In genomic region chr7:120796369-120796768, GRCm38 (mm10) we compare ENCODE assay signal across 40 mouse cellular contexts. TPM values are rescaled to one million over a fixed set of nuclear protein-coding genes. Genes with fewer than 3 reads are reported as not detected.
DNase-seq lines count a peak whose midpoint lies in the region; ATAC-seq lines count a peak whose summit lies in the region.
"Had no signal": no experiment of that assay in that cellular context is flagged by ENCODE, and none has a peak within 500 bp of the region (broad histone marks: within the 10 kb centered on the region; RNA-seq: fewer than 3 reads in every experiment).

No protein-coding gene starts in this region.

- WGBS in heart, embryonic 12.5 days: 50% methylated on average over 3 of the region's 3 CpGs

- H3K4me1 ChIP-seq in heart, embryonic 12.5 days (replicated peaks): 0 out of 2 replicates have a peak, but pooled peaks cover 6% of the 10 kb centered on the region
- H3K4me1 ChIP-seq: embryonic facial prominence, embryonic 12.5 days; forebrain, embryonic 10.5 days; forebrain, embryonic 15.5 days; limb, embryonic 12.5 days; liver, embryonic 15.5 days; midbrain, embryonic 12.5 days; neural tube, embryonic 13.5 days had no signal

- H3K27me3 ChIP-seq in heart, embryonic 12.5 days (replicated peaks): no peaks in the 10 kb centered on the region
- H3K27me3 ChIP-seq: embryonic facial prominence, embryonic 12.5 days; forebrain, embryonic 15.5 days; limb, embryonic 12.5 days; liver, embryonic 15.5 days; midbrain, embryonic 12.5 days; neural tube, embryonic 13.5 days; Patski had no signal

- H3K4me2 ChIP-seq in heart, embryonic 12.5 days: no peak overlapping the region
- H3K4me2 ChIP-seq: embryonic facial prominence, embryonic 12.5 days; forebrain, embryonic 15.5 days; limb, embryonic 12.5 days; liver, embryonic 15.5 days; lung, embryonic 14.5 days; midbrain, embryonic 12.5 days; neural tube, embryonic 13.5 days had no signal

- no peak overlapping the region for H3K4me3 ChIP-seq in heart, embryonic 12.5 days
- H3K4me3 ChIP-seq: embryonic facial prominence, embryonic 12.5 days; forebrain, embryonic 10.5 days; forebrain, embryonic 15.5 days; gastrocnemius, adult 2 months; layer of hippocampus, adult 2 months; left cerebral cortex, adult 2 months; limb, embryonic 12.5 days; liver, embryonic 15.5 days; midbrain, embryonic 12.5 days; neural tube, embryonic 13.5 days had no signal

- no peaks in the 10 kb centered on the region for H3K9me3 ChIP-seq in heart, embryonic 12.5 days (replicated peaks)
- H3K9me3 ChIP-seq: embryonic facial prominence, embryonic 12.5 days; forebrain, embryonic 10.5 days; forebrain, embryonic 15.5 days; G1E; limb, embryonic 12.5 days; liver, embryonic 15.5 days; midbrain, embryonic 12.5 days; neural tube, embryonic 13.5 days had no signal

- H3K9ac ChIP-seq in heart, embryonic 12.5 days: no peak overlapping the region
- H3K9ac ChIP-seq: embryonic facial prominence, embryonic 12.5 days; forebrain, embryonic 15.5 days; limb, embryonic 12.5 days; liver, embryonic 15.5 days; lung, embryonic 14.5 days; midbrain, embryonic 12.5 days; neural tube, embryonic 13.5 days had no signal

- no peak for ATAC-seq in heart, embryonic 12.5 days (ENCODE audit: insufficient number of reproducible peaks, low FRiP score)
- peak; percentile 45 for ATAC-seq in megakaryocyte progenitor cell, adult 5-6 weeks (replicated peaks; ENCODE audit: poor library complexity)
- ATAC-seq: forebrain, embryonic 15.5 days; hindbrain, embryonic 16.5 days; Patski had no signal

- no peak overlapping the region for H3K27ac ChIP-seq in heart, embryonic 12.5 days (ENCODE audit: poor library complexity, severe bottlenecking)
- H3K27ac ChIP-seq: embryonic facial prominence, embryonic 12.5 days; forebrain, embryonic 10.5 days; forebrain, embryonic 15.5 days; gastrocnemius, adult 2 months; layer of hippocampus, adult 2 months; left cerebral cortex, adult 2 months; limb, embryonic 12.5 days; liver, embryonic 15.5 days; midbrain, embryonic 12.5 days; neural tube, embryonic 13.5 days had no signal

- peak; percentile 3 to 9 for DNase-seq in heart, adult 9 months (ENCODE audit: low spot score in 2 of 2)
- peak; percentile 9 for DNase-seq in A20 (ENCODE audit: low read depth, low spot score)
- DNase-seq in adipocyte (ENCODE audit: low spot score): peak; percentile 5
- DNase-seq in adrenal gland, adult 18-20 months (ENCODE audit: low spot score in 2 of 2): no peak
- DNase-seq in frontal cortex, postnatal 10 days (ENCODE audit: low spot score in 2 of 2): no peak
- DNase-seq: adrenal gland, postnatal 25 days; cerebellum, adult 11-12 months; cerebellum, adult 9-11 months; gastrocnemius, adult 2 months; gastrocnemius, postnatal 36 days; kidney, adult 2 months; kidney, postnatal 36 days; lung, embryonic 14.5 days; thymus, adult 2 months; thymus, postnatal 4 days had no signal

- H3K36me3 ChIP-seq in heart, embryonic 12.5 days: no peaks in the 10 kb centered on the region
- H3K36me3 ChIP-seq: embryonic facial prominence, embryonic 12.5 days; forebrain, embryonic 10.5 days; forebrain, embryonic 15.5 days; G1E; limb, embryonic 12.5 days; liver, embryonic 15.5 days; midbrain, embryonic 12.5 days; neural tube, embryonic 13.5 days had no signal

RNA-seq across cellular contexts. Expression of gene Gm5737, which starts 15.8 kb away (rescaled TPM):
- not detected in 2 replicates for polyA plus RNA-seq in heart, embryonic 12.5 days (2016; fragmentation: Nextera tagmentation; extraction: Ambion mirVana)
- not detected in 2 replicates for total RNA-seq in megakaryocyte progenitor cell, adult 5-6 weeks (2015)
- not detected in 2 replicates for total RNA-seq in megakaryocyte progenitor cell, adult 5-6 weeks (2017)
- total RNA-seq in adrenal gland, adult 18-20 months (2021): not detected
- total RNA-seq: adrenal gland, postnatal 25 days; G1E; layer of hippocampus, postnatal 14 days; left cerebral cortex, postnatal 25 days; liver, adult 2 months; megakaryocyte, adult 5-6 weeks had no signal
- polyA plus RNA-seq: C2C12; cortical plate, adult 2 months; embryonic facial prominence, embryonic 12.5 days; forebrain, embryonic 10.5 days; forebrain, embryonic 15.5 days; frontal cortex, adult 2 months; G1E; heart, embryonic 14.5 days; hindbrain, embryonic 11.5 days; intestine, embryonic 14.5 days; kidney, adult 2 months; kidney, embryonic 16.5 days; limb, embryonic 12.5 days; liver, adult 2 months; liver, embryonic 15.5 days; lung, embryonic 14.5 days; midbrain, embryonic 12.5 days; neural tube, embryonic 13.5 days; Patski had no signal

RNA-seq across cellular contexts. Expression of gene Eef2k, which starts 46.3 kb away (rescaled TPM):
- polyA plus RNA-seq in heart, embryonic 12.5 days (2016; fragmentation: Nextera tagmentation; extraction: Ambion mirVana): 14.9 and 17.1 TPM in 2 replicates
- total RNA-seq in megakaryocyte progenitor cell, adult 5-6 weeks (2015): 32.5 and 34.4 TPM in 2 replicates
- total RNA-seq in megakaryocyte progenitor cell, adult 5-6 weeks (2017): 80.5 and 85.0 TPM in 2 replicates
- total RNA-seq in adrenal gland, adult 18-20 months (2021): 10 to 100 TPM; 20.9 to 22.4 TPM

RNA-seq across cellular contexts. Expression of gene Vwa3a, which starts 57.3 kb away (rescaled TPM):
- 0.98 and 1.3 TPM in 2 replicates for polyA plus RNA-seq in heart, embryonic 12.5 days (2016; fragmentation: Nextera tagmentation; extraction: Ambion mirVana)
- total RNA-seq in megakaryocyte progenitor cell, adult 5-6 weeks (2015): 0.10 TPM in 1 of 2 replicates, not detected in the other
- not detected in 2 replicates for total RNA-seq in megakaryocyte progenitor cell, adult 5-6 weeks (2017)
- total RNA-seq in adrenal gland, adult 18-20 months (2021): 1 to 10 TPM; 2.3 to 2.6 TPM
- total RNA-seq: megakaryocyte, adult 5-6 weeks had no signal
- polyA plus RNA-seq: G1E; liver, adult 2 months; liver, embryonic 15.5 days had no signal

Comparison
In these comparisons a context has a peak if more than half of its experiments do, and no peak if none do; other contexts are left out.
1. DNase-seq: peak in heart, adult 9 months (2 of 2), A20 (single experiment) and adipocyte (single experiment); none in adrenal gland, adult 18-20 months (0 of 2) and frontal cortex, postnatal 10 days (0 of 2).